Mouse (Mus musculus) retina, postnatal 7 days (tissue): ENCODE results near the gene Colgalt1.

Source experiments
- DNase-seq: peaks from one replicate; pipeline ENCODE4 v3.0.0-alpha.2; 2012; ENCODE audit warnings: low read depth, low spot score

Gene Colgalt1

GRCm38 (mm10) chr8:71628396-71629095 is 17.7 kb downstream of the Colgalt1 start:
- no peak for DNase-seq

DNA sequence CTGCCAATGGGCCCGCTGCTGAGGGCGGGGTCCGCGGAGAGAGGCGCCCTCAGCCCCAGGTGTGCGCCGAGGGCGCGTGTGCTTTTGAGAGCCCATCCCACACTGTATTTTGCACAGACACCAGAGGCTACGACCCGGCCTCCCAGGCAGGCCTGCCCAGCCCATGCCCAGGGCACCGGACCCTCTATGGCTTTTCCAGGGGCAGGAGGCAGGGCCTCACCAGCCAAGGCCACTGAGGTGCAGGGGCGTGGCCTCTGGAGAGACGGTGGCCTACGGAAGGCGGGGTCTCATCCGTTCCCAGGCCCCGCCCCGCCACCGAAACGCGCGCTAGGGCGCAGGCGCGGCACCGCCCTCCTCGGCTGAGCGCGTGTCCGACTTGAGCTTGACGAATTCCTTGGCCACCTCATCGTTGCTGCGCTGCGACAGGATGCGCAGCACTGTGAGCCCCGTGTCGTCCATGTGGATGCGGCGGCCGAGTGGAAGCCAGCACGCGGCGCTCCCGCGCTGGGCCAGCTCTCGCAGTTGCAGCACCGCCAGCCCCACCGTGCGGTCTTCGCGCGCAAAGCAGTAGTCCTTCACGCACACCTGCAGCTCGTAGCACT is 18.4 kb downstream of the Colgalt1 start:
- DNase-seq: peak; percentile 85

DNA sequence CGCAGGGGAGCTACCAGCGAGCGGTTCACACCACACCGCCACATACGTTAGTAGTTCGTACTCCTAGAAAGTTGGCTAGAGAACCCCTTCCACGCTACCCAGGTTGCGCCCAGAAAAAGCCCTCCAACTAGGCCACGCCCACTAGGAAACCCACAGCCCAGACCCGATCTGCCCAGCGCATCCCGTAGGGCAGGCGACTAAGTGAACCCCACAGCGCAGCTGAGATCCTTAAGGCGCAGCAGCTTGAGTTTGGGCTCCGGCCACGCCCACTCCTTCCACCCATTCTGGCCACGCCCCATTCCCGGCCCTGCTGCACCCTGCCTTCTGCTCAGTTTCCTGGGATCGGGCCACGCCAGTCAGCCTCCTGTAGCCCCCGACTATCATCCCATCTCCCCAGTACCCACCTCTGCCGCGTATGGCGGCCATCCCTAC is 19.0 kb downstream of the Colgalt1 start:
- no peak for DNase-seq

GRCm38 (mm10) chr8:71630761-71631160 is 20.0 kb downstream of the Colgalt1 start:
- no peak for DNase-seq

- no peak for DNase-seq
Measured at GRCm38 (mm10) chr8:71631897-71632296, 21.1 kb downstream of the Colgalt1 start.

DNA sequence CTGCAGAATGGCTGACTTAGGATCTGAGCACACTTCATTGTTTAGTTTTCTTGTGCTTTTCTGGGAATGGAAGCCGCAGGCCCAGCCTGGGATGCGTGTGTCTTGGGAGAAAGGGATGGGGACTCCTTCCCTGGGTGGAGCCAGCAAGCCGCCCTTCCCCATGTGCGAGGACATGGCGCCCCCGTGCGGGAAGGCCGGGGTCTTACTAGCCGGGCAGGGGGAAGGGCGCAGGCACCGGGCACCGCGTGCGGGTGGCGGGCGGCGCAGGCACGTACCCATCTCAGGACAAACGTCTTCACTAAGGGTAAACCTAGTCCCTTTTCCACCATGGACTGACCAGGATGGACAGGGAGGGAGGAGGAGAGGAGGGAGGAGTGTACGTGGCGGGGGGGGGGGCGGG is 22.4 kb downstream of the Colgalt1 start:
- no peak for DNase-seq

DNA sequence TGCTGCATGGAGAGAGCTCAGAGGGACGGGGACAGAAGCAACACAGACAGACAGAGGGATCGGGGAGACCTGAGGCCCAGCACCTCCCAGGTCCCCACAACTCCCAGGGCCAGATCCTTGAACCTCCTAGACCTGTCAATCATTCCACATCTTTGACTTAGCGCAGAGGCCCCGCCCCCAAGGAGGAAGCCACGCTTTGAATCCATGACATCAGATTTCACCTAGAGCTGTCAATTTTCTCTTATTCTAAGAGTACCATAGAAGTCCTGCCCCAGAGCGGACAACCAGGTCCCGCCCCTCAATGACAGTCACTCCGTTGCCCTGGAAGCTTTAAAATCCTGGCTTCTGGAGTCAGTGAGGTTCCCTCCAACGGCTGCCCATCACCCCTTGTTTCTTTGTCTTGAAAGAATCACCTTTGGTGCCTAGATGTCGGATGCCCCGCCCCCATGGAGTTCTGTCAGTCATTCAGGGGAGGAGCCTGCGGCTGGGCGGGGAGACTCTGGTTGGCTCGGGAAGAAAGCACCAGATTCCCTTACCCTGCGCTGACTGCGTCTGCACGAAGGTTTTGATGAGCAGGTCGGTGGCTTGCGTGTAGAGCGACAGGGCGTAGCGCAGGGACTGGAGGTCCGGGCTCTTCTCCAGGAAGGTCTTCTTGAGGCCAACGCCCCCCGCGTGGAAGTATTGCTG is 23.3 kb downstream of the Colgalt1 start:
- DNase-seq: no peak

DNA sequence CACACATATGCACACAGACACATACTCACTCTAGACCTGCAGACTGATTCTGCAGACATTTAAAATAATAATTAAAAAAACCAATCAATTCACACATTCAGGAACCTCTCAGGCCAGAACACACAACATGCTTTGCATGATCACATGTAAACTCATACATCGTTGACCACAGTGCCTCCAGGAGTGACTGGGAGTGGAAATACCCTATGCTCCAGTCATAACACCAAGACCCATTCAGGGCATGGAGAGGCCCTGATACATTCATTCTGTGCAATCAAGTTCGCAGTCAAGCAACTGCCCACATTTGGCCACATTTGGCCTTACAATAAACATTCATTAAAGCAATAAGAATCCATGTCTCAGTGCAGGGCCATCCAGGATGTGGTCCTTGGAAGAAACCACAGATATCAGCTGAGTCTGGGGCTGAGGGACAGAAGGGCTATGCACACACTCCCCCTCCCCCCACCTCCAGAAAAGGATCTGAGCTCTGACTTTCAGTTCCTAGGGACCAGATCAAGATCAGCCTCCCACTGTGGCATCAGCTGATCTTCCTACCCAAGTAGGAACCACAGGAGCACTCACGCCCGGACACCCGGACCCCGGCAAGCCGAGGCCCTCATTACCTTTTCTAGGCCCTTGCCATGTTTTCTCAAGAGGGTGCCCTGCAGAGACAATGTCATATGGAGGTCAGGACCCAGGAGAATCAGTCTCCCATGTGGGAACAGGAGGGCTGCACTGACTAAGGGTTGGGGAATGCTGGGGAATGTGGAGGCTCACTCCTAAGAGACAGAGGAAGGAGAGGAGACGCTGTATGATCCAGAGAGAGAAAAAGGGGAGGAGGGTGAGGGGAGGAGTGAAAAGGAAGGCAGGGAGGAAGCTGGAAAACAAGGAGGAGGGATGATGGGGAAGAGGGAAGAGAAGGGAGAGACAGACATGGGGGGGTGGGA is 26.6 kb downstream of the Colgalt1 start:
- no peak for DNase-seq

- no peak for DNase-seq
Measured at GRCm38 (mm10) chr8:71638321-71638720, 27.5 kb downstream of the Colgalt1 start.

DNA sequence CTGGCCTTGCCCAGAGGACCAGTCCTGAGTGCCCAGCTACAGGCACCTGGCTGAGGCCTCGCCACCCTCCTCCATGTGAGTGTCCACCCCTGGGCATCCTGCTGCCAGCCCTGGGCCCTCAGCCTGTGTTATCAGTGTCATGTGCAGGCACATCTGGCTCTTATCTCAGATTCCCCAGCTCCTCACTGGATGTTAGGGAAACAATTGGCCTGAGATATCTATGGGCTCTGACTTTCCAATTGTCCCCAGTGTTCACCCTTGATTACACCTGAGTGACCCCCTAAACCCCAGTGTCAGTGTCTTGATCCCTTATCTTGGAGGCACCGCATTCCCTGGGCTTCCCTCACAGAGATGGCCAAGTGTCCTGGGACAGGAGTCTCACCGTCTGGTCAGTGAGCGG is 28.5 kb downstream of the Colgalt1 start:
- DNase-seq: no peak

DNA sequence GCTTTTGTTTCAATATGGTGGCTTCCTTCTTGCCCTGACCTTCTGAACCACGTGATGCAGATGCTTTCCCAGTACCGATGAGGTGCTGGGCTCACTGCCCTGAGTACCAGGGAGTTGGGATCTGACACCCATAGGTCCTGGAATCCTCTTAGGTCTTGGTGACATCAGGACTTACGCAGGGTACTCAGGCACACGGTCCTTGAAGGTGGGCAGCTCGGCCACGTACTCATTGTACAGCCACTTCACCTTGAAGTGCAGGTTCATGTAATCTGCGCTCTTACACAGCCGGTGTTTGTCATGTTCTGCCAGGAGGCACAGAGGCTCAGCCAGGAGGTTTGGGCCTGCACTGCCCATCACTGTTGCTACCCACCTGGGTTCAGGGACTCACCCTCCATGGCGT is 34.7 kb downstream of the Colgalt1 start:
- no peak for DNase-seq

DNA sequence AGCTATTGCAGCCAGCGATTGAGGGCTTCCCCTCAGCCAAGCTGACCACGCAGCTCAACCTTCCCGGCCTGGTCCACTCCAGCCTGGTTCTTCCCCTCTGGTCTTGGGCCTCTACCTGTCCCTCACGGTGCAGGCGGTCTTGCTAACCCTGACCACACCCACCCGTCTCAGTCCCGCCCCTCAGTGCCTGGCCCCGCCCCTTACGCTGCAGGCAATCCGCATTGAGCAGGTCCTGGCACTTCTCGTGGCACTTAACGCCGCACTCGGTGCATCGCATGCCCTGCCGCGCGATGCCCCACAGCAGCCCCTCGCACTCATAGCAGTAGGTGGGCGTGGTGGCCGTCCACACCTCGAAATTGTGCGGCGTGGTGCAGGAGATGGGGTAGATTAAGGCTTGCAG is 43.8 kb downstream of the Colgalt1 start:
- DNase-seq: no peak

DNA sequence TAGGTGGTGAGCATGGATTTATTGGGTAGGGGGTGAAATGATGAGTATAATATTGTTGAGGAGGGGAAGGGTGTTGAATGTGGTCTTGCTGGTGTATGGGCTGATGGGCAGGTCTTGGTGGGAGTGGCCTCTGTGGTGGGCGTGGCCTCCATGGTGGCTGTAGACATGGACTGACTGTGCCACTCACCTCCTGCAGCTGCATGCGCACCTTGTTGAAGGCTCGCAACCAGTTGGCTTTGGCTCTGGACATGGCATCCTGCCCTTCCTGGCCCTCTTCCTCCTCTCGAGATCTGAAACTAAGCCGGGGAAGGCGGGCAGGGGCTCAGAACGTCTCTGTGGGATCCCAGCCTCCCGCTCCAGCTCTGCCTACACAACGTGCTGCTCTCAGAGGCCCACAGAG is 47.0 kb downstream of the Colgalt1 start:
- DNase-seq: no peak

- DNase-seq: no peak
Measured at GRCm38 (mm10) chr8:71658515-71659049, 47.8 kb downstream of the Colgalt1 start.

- DNase-seq: no peak
Measured at GRCm38 (mm10) chr8:71659751-71660150, 49.0 kb downstream of the Colgalt1 start.

GRCm38 (mm10) chr8:71660325-71661120 is 49.7 kb downstream of the Colgalt1 start:
- peak; percentile 85 for DNase-seq

DNA sequence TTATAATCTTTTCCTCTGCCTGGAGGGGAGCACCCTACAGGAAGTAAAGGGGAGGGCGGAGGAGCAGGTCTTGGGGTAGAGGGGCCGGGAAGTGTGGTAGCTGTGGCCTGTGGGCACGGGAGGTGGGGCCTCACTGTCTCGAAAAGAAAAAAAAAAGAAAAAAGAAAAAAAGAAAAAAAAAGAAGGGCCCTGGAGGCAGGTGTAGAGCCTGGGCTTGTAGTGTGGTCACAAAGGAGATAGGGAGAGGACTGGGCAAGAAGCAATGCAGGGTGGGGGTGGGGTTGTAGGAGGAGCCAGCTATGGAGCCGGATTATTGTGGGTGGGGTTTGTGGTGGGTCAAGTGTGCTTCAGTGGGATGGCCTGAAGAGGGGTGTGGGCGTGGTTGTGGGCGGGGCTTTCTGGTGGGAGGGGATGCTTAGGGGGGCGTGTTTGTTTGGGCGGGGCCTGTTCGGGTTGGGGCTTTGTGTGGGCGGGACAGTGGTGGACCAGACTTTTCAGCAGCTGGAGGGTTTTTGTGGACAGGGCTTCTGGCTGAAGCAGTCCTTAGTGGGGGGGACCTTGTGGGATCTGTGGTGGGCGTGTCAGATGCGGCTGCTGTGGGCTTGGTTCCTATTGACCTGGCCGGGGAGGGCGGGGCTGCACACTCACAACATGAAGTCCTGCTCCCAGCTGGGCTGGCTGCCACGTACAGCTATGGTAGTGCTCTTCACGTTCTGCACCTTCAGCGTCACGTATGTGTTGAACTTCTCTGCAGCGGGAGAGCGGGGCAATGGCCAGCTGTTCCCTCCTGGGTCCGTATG is 54.7 kb downstream of the Colgalt1 start:
- DNase-seq: peak; percentile 45

DNA sequence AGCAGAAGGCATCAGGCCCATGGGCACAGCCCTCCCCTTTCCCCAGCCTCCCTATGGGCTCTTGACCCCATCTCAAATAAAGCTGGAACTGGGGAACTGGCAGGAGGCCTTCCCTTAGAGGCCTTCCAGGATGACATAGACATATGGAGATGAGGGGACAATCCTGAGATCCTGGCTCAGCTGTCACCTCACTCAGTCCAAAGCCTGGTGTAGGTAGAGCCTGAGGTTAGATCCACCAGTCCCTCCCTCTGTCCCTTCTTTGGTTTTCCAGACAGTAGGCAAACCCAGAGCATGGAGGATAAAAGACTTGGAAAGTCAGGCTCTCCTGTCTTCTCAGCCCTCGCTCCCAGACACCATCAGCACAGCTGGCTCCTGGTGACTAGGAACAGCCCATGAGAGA is 56.1 kb downstream of the Colgalt1 start:
- DNase-seq: no peak

DNA sequence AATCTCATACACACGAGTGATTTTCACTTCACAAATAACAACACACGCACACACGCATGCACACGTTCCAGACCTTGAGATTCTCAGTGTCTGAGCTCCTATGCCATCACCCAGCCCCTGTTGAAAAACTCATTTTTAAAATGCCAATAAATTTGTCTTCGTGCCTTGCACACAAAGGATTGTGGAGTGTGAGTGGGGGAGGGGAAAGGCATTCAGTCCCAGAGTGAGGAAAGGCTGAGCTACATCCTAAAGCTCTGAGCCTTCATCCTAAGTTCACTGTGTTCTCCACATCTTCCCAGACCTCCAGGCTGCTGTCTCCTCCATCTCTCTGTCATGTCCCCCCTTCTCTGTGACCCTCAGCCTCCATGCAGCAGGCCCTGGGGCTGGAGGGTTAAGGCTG is 56.5 kb downstream of the Colgalt1 start:
- no peak for DNase-seq
